Mouse (Mus musculus): ENCODE measurements around the gene Lmna. TPM values are rescaled to one million over a fixed set of nuclear protein-coding genes. Genes with fewer than 3 reads are reported as not detected.

Gene Lmna
- total and polyA plus RNA-seq, 2 experiments from 2014 or later: 59.7 to 61.1 TPM

DNA sequence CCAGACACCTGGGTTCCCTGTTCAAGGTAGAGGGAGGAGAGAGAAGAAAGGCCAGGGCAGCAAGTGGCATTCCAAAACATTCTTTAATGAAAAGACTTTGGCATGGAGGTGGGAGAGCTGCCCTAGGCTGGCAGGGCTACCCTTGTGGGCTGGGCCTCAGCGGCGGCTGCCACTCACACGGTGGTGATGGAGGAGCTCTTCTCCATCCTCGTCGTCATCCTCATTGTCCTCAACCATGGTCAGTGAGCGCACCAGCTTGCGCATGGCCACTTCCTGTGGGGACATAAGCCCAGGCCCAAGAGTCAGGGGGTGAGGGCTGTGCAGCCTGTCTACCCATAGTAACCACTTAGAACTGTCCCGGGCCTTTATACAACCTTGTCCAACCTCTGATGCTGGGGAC, 26.6 kb downstream of the Lmna start:
- DNase-seq (ENCODE audit: low spot score): no peak
- no peak overlapping the region for H3K4me2 ChIP-seq (ENCODE audit: low read depth, low read length)
- H3K27ac ChIP-seq: no peak overlapping the region
- 74% methylated on average over 8 of the region's 8 CpGs for WGBS
- peaks cover 15% of the 10 kb centered on the region for H3K27me3 ChIP-seq (ENCODE audit: insufficient read depth, low read length)
- H3K9ac ChIP-seq (replicated peaks; ENCODE audit: low read length): no peak overlapping the region
- no peak overlapping the region for H3K4me3 ChIP-seq (ENCODE audit: low read length)
- H3K9me3 ChIP-seq (ENCODE audit: low read length): no peaks in the 10 kb centered on the region
- peak; percentile 22; the same call in 1 of the 2 replicates for ATAC-seq
- TF ChIP-seq CTCF (IDR thresholded peaks at IDR 0.05; ENCODE audit: low read depth): no peak
- H3K36me3 ChIP-seq (ENCODE audit: insufficient read depth, low read length): peaks cover 15% of the 10 kb centered on the region
- H3K4me1 ChIP-seq (ENCODE audit: insufficient read depth, low read length): peaks cover 3% of the 10 kb centered on the region; the same call in 1 of the 2 replicates

DNA sequence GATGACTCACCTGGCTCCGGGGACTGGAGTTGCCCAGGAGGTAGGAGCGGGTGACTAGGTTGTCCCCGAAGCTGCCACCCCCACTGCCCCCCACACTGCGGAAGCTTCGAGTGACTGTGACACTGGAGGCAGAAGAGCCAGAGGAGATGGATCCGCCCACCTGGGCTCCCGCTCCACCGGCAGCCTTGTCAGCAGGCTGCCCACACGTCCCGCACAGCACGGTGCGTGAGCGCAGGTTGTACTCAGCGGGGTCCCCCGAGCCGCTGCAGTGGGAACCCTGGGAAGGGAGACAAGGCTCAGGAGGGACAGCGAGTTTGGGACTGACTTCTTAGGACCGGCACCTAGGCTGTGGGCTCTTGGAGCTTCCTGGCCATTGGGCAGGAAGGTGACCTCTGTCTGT, 27.4 kb downstream of the Lmna start:
- H3K4me2 ChIP-seq (ENCODE audit: low read depth, low read length): no peak overlapping the region
- H3K36me3 ChIP-seq (ENCODE audit: insufficient read depth, low read length): peaks cover 15% of the 10 kb centered on the region
- H3K4me3 ChIP-seq (ENCODE audit: low read length): no peak overlapping the region
- WGBS: 31% methylated on average over 18 of the region's 18 CpGs
- H3K4me1 ChIP-seq (ENCODE audit: insufficient read depth, low read length): peaks cover 3% of the 10 kb centered on the region; the same call in 1 of the 2 replicates
- H3K9me3 ChIP-seq (ENCODE audit: low read length): no peaks in the 10 kb centered on the region
- H3K9ac ChIP-seq (replicated peaks; ENCODE audit: low read length): no peak overlapping the region
- ATAC-seq: no peak
- peaks cover 15% of the 10 kb centered on the region for H3K27me3 ChIP-seq (ENCODE audit: insufficient read depth, low read length)
- H3K27ac ChIP-seq: no peak overlapping the region
- DNase-seq (ENCODE audit: low spot score): no peak
- TF ChIP-seq CTCF (IDR thresholded peaks at IDR 0.05; ENCODE audit: low read depth): no peak

DNA sequence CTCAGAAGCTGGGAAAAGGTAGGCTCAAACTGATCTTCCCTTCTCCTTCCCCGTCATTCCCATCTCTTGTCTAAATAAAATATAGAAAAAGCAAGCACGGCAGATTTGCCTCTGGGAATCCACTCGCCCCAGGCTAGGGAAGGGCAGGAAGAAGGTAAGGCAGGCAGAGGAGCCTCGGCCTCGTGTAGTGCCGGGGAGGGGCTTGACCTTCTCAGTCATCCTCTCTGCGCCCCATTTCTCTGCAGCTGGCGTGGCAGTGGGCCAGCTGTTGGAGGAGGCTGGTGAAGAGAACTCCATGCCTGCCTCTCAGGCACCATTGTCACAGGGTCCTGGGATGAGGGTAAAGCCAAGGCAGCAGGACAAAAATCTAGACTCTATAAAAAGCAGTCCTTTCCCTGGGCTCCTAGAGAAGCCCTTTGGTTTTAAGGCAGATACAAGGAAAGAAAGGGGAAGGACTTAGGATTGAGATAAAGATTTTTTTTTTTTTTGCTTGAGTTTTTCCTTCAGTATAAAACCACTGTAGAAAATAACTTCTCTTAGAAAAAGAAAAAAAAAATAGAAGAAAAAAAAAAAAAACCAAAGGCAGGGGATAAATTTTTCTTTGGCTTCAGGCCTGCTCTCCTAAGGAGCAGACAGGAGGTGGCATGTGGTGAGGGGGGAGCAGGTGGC, 28.2 kb downstream of the Lmna start:
- Histone ChIP-seq H3K4me2 (ENCODE audit: low read depth, low read length) (no peak overlapping the region), H3K27me3 (ENCODE audit: insufficient read depth, low read length) (peaks cover 15% of the 10 kb centered on the region), H3K27ac (no peak overlapping the region), H3K9ac (replicated peaks; ENCODE audit: low read length) (no peak overlapping the region), H3K36me3 (ENCODE audit: insufficient read depth, low read length) (peaks cover 8% of the 10 kb centered on the region), H3K9me3 (ENCODE audit: low read length) (no peaks in the 10 kb centered on the region), H3K4me1 (ENCODE audit: insufficient read depth, low read length) (peaks cover 3% of the 10 kb centered on the region; the same call in 1 of the 2 replicates), H3K4me3 (ENCODE audit: low read length) (no peak overlapping the region)
- TF ChIP-seq CTCF (IDR thresholded peaks at IDR 0.05; ENCODE audit: low read depth): no peak
- DNase-seq (ENCODE audit: low spot score): no peak
- WGBS: 41% methylated on average over 8 of the region's 8 CpGs
- no peak for ATAC-seq

DNA sequence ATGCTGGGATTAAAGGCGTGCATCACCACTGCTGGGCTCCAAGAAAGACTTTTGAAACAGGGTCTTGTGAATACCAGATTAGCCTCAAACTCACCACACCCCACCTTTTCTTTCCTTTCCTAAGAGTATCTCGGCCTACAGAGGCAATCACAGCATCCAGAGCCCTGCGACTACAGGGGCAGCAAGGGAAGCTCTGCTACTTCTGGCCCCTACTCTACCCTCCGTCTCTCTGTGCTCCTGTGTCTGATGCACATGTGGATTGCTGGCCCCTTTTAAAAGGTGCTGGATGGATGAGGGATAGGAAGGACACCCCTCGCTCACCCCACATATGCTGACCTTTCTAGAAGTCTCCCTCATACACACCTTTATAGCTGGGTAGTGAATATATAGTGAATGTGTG, 29.1 kb downstream of the Lmna start:
- Histone ChIP-seq H3K9me3 (ENCODE audit: low read length) (no peaks in the 10 kb centered on the region), H3K4me3 (ENCODE audit: low read length) (no peak overlapping the region), H3K36me3 (ENCODE audit: insufficient read depth, low read length) (no peaks in the 10 kb centered on the region), H3K4me2 (ENCODE audit: low read depth, low read length) (no peak overlapping the region), H3K27ac (no peak overlapping the region), H3K4me1 (ENCODE audit: insufficient read depth, low read length) (peaks cover 3% of the 10 kb centered on the region; the same call in 1 of the 2 replicates), H3K9ac (replicated peaks; ENCODE audit: low read length) (no peak overlapping the region), H3K27me3 (ENCODE audit: insufficient read depth, low read length) (peaks cover 7% of the 10 kb centered on the region)
- 91% methylated on average over 5 of the region's 5 CpGs for WGBS
- TF ChIP-seq CTCF (IDR thresholded peaks at IDR 0.05; ENCODE audit: low read depth): no peak
- DNase-seq (ENCODE audit: low spot score) (no peak), ATAC-seq (no peak)

DNA sequence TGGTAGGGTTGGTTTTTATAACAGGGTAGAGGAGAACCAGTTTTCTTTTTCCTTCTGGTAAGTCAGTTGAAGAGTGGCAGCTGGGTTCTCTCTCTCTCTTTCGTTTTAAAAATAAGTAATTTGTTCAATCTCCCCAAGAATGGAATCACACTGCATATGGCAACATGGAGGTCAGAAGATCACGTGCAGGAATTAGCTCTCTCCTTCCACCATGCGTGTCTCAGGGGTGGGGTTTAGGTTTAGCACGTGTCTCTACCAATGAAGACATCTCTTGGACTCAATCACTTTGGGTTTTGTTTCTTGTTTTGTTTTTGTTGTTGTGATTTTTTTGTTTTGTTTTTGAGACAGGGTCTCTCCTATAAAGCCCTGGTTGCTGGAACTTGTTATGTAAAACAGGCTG, 29.9 kb downstream of the Lmna start:
- H3K4me2 ChIP-seq (ENCODE audit: low read depth, low read length): no peak overlapping the region
- no peak overlapping the region for H3K9ac ChIP-seq (replicated peaks; ENCODE audit: low read length)
- H3K36me3 ChIP-seq (ENCODE audit: insufficient read depth, low read length): no peaks in the 10 kb centered on the region
- no peak overlapping the region for H3K4me3 ChIP-seq (ENCODE audit: low read length)
- H3K4me1 ChIP-seq (ENCODE audit: insufficient read depth, low read length): peaks cover under 1% of the 10 kb centered on the region; the same call in 1 of the 2 replicates
- DNase-seq (ENCODE audit: low spot score) (no peak), ATAC-seq (no peak)
- TF ChIP-seq CTCF (IDR thresholded peaks at IDR 0.05; ENCODE audit: low read depth): no peak
- no peaks in the 10 kb centered on the region for H3K9me3 ChIP-seq (ENCODE audit: low read length)
- no peak overlapping the region for H3K27ac ChIP-seq
- peaks cover under 1% of the 10 kb centered on the region for H3K27me3 ChIP-seq (ENCODE audit: insufficient read depth, low read length)
- 85% methylated on average over 4 of the region's 4 CpGs for WGBS

DNA sequence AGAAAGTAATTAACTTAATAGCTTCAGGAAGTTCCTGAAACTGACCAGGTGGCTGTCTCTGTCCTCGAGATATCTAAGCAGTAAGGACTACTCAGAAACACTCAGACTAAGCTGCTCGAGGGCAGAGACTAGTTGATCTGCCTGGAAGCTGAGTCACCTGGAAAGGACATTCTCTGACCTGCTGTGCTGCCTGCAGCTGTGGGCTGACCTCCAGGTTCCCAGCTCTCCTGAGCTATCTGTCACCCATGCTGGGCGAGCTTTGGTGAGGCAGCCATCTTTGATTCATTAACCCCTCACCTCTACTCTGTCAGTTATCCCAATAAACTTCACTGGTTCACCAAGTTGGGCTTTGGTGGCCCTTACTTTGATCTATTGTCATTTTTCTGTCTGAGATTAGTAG, 30.6 kb downstream of the Lmna start:
- no peaks in the 10 kb centered on the region for H3K4me1 ChIP-seq (ENCODE audit: insufficient read depth, low read length)
- H3K4me3 ChIP-seq (ENCODE audit: low read length): no peak overlapping the region
- H3K36me3 ChIP-seq (ENCODE audit: insufficient read depth, low read length): no peaks in the 10 kb centered on the region
- H3K27me3 ChIP-seq (ENCODE audit: insufficient read depth, low read length): no peaks in the 10 kb centered on the region
- 66% methylated on average over 3 of the region's 3 CpGs for WGBS
- H3K9ac ChIP-seq (replicated peaks; ENCODE audit: low read length): no peak overlapping the region
- DNase-seq (ENCODE audit: low spot score) (no peak), ATAC-seq (no peak)
- no peak for TF ChIP-seq CTCF (IDR thresholded peaks at IDR 0.05; ENCODE audit: low read depth)
- no peaks in the 10 kb centered on the region for H3K9me3 ChIP-seq (ENCODE audit: low read length)
- no peak overlapping the region for H3K4me2 ChIP-seq (ENCODE audit: low read depth, low read length)
- H3K27ac ChIP-seq: no peak overlapping the region

DNA sequence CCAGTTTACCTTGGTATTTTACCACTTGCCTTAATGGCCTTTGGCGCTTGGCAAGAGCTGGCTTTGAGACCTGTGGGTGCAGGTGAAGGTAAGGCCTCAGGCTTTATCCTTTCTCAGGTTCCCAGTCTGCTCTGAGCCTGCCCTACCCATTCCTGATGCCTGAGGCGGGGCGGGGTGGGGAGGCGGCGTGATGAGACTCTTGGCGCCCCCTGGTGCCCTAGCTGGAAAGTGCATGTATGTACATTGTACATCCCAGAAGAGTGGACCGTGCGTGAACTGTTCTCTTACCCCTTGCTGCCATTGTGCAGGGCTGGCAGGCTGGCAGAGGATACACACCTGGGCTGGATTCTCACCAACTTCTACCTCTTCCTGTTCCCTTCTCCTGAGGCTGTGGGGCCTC, 32.0 kb downstream of the Lmna start:
- ATAC-seq (peak; percentile 88), DNase-seq (ENCODE audit: low spot score) (peak; percentile 84)
- H3K4me2 ChIP-seq (ENCODE audit: low read depth, low read length): no peak overlapping the region
- TF ChIP-seq CTCF (IDR thresholded peaks at IDR 0.05; ENCODE audit: low read depth): peak; percentile 91
- WGBS: 1% methylated on average over 8 of the region's 8 CpGs
- no peaks in the 10 kb centered on the region for H3K9me3 ChIP-seq (ENCODE audit: low read length)
- H3K27ac ChIP-seq: no peak overlapping the region
- H3K4me3 ChIP-seq (ENCODE audit: low read length): no peak overlapping the region
- H3K36me3 ChIP-seq (ENCODE audit: insufficient read depth, low read length): no peaks in the 10 kb centered on the region
- H3K4me1 ChIP-seq (ENCODE audit: insufficient read depth, low read length): no peaks in the 10 kb centered on the region
- no peaks in the 10 kb centered on the region for H3K27me3 ChIP-seq (ENCODE audit: insufficient read depth, low read length)
- H3K9ac ChIP-seq (replicated peaks; ENCODE audit: low read length): no peak overlapping the region

Data from hindbrain, postnatal 0 days (tissue).